Mouse (Mus musculus) brain, embryonic 14.5 days (tissue): ENCODE measurements around the gene Gpx8. TPM values are rescaled to one million over a fixed set of nuclear protein-coding genes. Genes with fewer than 3 reads are reported as not detected.

ENCODE experiments used
- DNase-seq: peaks from one replicate; pipeline ENCODE4 v3.0.0-alpha.2; 2011; ENCODE audit warnings: low read depth
- CTCF ChIP-seq: fragments of 200-500 bp; IDR thresholded peaks from 2 replicates; pipeline ENCODE4 v1.5.1; 2012; ENCODE audit warnings: inconsistent platforms, mild to moderate bottlenecking, moderate library complexity, borderline replicate concordance; ENCODE audit not compliant: insufficient read depth, insufficient read length; ENCODE audit errors: extremely low read depth
- POLR2A ChIP-seq: fragments of 200-500 bp; IDR thresholded peaks from 2 replicates; pipeline ENCODE4 v1.6.1; 2012; ENCODE audit warnings: mild to moderate bottlenecking, inconsistent platforms, borderline replicate concordance; ENCODE audit not compliant: poor library complexity, insufficient read depth, insufficient read length, severe bottlenecking; ENCODE audit errors: extremely low read depth
- polyA plus RNA-seq: library from polyadenylated mRNA; depleted of rRNA; stranded (reverse); fragments of >200 nt; gene quantifications from 2 replicates; pipeline ENCODE4 v1.2.3, GENCODE M21; 2012

The Gpx8 gene
- polyA plus RNA-seq, 1 experiment, result 30.1 TPM

- TF ChIP-seq POLR2A (no peak), CTCF (no peak)
- DNase-seq, result peak; percentile 29
Observed at GRCm38 (mm10) chr13:113045458-113046110, 626 bp downstream of the Gpx8 start.

- DNase-seq, result no peak
- TF ChIP-seq POLR2A (no peak), CTCF (no peak)
Observed at GRCm38 (mm10) chr13:113044876-113045275, 1.3 kb downstream of the Gpx8 start.

GRCm38 (mm10) chr13:113035852-113036251, 10.4 kb downstream of the Gpx8 start:
- TF ChIP-seq CTCF, result peak; percentile 78; the same call in 1 of the 2 replicates
- no peak for TF ChIP-seq POLR2A
- peak; percentile 97 for DNase-seq

GRCm38 (mm10) chr13:113034950-113035421, 11.2 kb downstream of the Gpx8 start, which contains the start of gene Cdc20b:
Gene Cdc20b (plus strand): TSS chr13:113035111.
- no peak for TF ChIP-seq CTCF
- TF ChIP-seq POLR2A, result no peak
- peak; percentile 67 for DNase-seq

GRCm38 (mm10) chr13:113034271-113034886, 11.8 kb downstream of the Gpx8 start:
- peak; percentile 84 for DNase-seq
- TF ChIP-seq POLR2A (no peak), CTCF (no peak)

- no peak for TF ChIP-seq POLR2A
- TF ChIP-seq CTCF, result no peak
Observed at GRCm38 (mm10) chr13:113032831-113033230, 13.4 kb downstream of the Gpx8 start.

GRCm38 (mm10) chr13:113031792-113032571, 14.2 kb downstream of the Gpx8 start:
- no peak for TF ChIP-seq CTCF
- peak; percentile 39; the same call in 1 of the 2 replicates for TF ChIP-seq POLR2A
- peak; percentile 89 for DNase-seq

More at GRCm38 (mm10) chr13:113032831-113033230, 13.4 kb downstream of the Gpx8 start:
- DNase-seq, result no peak

- DNase-seq, result peak; percentile 44
- TF ChIP-seq CTCF, result no peak
- no peak for TF ChIP-seq POLR2A
Observed at GRCm38 (mm10) chr13:113031351-113031750, 14.9 kb downstream of the Gpx8 start.

- DNase-seq, result no peak
- no peak for TF ChIP-seq POLR2A
- no peak for TF ChIP-seq CTCF
Observed at GRCm38 (mm10) chr13:113023274-113024143, 22.7 kb downstream of the Gpx8 start.

GRCm38 (mm10) chr13:113022467-113022866, 23.7 kb downstream of the Gpx8 start:
- DNase-seq, result no peak
- TF ChIP-seq CTCF (no peak), POLR2A (no peak)
